Mouse (Mus musculus): ENCODE measurements around the gene Tmem145.
"Not testable (repeated sequence)": the region's sequence is repeated elsewhere in the genome, so short reads cannot be mapped to it uniquely, and the experiment has no call there.

Gene Tmem145

DNA sequence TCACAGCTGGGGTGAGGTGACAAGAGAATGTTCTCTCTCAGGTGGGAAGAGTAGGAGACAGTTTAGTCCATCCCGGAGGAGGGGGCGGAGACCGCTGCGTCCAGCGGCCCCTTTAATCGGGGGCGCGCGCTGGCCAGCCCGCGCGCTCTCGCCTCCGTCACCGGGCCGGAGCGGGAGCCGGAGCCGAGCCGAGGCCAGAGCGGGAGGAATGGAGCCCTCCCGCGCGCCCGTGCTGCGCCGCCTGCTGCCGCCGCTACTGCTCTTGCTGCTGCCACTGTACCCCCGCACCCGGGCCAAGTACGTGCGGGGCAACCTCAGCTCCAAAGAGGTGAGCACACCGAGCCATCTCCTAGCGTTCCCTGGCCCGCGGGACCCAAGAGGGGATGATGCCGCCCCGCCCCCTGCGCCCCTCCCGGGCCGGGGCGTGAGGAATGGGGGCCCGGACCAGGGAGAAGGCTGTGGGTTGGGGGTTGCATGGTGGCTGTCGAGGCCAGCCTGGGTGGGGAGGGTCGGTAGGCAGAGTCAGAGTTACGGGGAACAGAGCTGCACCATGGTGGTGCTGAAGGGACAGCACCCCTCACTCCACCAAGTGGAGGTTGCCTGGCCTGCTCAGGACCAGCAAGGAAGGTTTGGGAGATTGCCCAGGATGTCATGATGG lies at the start of gene Tmem145:
Gene Tmem145 (plus strand): TSS at position 151 of the 658 bp plus-strand sequence.
- DNase-seq (ENCODE audit: extremely low spot score): peak; percentile 75

DNA sequence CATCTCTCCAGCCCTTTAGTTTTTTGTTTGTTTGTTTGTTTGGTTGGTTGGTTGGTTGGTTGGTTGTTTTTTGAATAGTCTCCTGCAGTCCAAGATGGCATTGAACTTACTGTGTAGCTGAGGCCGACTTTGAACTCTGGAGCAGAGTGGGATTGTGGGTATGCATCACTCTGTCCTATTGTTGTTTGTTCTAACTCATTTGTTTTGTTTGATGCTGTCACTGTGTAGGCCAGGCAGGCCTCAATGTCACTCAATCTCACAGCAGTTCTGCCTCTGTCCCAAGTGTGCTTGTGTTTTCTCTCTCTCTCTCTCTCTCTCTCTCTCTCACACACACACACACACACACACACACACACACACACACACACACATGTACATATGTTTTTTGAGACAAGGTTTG lies 44.0 kb upstream of the Tmem145 start:
- DNase-seq (ENCODE audit: extremely low spot score): no peak

DNA sequence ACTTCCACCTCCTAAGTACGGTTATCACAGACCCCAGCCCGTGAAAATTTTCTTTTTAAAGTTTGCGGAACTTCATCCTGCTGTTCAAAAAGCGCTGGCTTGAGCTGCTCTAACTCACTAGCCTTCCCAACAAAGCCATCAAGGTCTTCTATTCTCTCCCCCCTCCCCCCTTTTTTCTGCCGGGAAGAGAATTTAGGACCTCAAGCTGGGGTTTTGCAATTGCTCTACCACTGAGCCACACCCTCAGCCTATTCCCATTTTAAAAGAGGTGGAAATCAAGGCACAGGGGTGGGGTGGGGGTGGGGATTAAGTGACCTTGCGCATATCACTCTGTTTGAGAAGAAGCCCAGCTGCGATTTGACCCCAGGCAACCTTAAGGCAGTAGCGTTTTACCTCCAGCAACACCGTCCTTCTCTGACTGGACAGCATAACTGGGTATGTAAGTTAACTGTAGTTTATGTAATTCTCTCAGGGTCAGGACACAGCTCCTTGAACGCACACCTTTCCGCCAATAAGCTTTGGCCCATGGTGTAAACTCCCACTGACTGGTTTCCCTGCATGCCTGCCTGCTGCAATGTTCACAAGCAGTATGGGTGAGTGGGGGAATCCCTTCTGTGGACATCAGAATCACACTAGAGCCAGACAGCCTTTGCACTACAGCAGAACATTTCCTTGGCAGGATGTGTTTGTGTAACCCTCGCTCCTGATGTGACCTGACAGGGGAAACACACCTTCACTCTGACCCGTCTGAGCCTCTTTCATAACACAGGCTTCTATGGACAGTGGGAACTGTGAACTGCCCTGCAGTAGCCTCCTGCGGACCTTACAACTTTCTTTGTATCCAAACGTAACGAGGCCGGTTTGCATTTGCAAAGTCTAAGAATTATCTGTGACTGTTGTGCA lies 41.7 kb upstream of the Tmem145 start:
- DNase-seq (ENCODE audit: extremely low spot score): no peak

DNA sequence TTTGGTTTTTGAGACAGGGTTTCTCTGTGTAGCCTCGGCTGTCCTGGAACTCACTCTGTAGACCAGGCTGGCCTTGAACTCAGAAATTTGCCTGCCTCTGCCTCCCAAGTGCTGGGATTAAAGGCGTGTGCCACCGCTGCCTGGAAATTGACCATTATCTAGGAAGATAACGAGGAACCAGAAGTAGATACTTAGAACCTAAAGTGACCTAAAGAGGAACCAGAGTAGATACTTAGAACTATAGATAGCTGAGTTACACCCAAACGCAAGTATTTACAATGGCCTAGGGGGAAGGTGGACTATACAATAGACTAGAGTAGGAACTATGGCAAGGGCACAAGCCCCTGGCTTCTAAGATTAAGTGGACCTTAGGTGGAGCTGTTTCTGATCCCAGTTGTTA lies 40.2 kb upstream of the Tmem145 start:
- not testable (repeated sequence) for DNase-seq (ENCODE audit: extremely low spot score)

DNA sequence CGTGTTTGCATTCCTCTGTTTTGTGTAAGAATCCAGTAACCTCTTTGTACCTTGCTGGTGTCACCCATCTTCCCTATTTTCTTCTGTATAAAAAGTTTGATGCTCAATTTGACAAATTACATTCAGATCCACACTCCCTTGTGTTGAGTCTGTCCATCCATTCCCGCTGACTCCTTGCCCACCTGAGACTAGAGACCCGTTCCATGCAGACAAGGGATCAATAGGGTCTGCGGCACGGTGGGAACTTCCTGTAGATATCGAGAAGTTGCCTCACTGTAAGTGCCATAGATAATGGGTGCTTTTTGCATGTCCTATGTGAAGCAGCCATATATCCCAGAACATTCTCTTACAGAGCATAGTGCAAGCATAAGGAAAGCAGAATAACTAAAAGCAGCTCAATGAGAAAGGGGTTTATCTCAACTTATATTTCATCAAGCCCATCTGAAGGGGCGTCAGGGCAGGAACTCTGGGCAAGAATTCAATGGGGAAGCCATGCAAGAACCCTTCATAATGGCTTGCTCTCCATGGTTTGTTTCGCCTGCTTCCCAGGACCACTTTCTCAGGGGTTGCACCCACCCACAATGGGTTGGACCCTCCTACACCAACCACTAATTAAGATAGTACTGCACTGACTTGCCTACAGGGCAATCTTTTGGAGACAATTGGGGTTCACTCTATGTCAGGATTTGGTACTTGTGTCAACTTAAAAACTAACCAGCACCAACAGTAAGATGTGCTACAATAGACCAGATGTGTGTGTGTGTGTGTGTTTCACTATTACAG lies 39.5 kb upstream of the Tmem145 start:
- no peak for DNase-seq (ENCODE audit: extremely low spot score)

DNA sequence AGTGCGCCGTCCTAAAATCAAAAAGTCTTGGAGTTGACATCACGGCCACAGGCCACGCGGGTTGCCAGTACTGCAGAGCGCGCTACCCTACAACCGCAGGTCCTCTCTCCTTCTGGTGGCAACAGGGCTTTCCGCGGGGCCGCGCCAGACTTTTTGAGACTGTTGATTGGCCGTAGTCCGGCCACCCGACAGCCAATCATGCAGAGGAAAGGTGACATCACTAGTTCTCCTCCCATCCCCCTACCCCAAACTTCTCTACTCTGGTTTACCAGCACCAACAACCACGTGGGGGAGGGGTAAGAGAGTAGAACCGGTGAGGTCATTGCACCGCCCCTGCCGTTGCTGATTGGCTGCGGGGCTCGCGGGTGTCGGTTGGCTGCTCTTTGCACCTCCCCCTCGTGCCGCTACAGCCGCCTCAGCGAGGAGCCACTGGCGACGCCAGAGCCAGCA lies 38.6 kb upstream of the Tmem145 start, which contains the start of gene Cic:
Gene Cic (plus strand): TSS at position 404 of the 450 bp plus-strand sequence.
- DNase-seq (ENCODE audit: extremely low spot score): peak; percentile 100

DNA sequence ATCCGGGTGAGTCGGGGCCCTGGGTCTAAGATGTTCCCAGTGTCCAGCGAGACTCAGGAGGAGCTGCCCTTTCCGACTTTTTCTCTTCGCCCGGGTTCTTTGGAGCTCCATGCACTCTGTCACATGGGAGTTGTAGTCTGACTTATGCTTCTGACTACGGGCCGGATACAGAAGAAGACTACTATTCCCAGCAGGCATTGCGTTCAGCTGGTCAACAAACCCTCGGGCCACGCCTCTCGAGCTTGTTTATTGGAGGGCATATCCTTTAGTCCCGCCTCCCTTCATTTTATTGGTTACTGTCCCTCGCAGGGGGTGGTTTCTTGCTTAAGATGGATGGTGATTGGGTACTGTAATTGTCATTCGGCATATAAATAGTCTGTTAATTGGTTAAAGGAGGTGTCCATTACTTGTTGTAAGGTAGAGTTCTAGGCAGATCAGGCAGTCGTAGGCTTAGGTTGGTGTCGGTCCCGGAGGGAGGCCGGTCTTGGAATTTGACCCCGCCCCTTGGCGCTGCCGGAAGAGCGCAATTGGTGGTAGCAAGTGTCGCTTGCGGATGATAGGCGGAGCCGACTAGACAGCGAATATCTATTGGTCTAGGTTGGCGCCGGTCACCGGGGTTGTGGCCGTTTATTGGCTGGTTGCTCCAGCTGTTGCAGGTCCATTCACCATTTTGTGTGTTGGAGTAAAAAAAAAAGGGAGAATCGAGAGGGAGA lies 38.0 kb upstream of the Tmem145 start:
- peak; percentile 98 for DNase-seq (ENCODE audit: extremely low spot score)

DNA sequence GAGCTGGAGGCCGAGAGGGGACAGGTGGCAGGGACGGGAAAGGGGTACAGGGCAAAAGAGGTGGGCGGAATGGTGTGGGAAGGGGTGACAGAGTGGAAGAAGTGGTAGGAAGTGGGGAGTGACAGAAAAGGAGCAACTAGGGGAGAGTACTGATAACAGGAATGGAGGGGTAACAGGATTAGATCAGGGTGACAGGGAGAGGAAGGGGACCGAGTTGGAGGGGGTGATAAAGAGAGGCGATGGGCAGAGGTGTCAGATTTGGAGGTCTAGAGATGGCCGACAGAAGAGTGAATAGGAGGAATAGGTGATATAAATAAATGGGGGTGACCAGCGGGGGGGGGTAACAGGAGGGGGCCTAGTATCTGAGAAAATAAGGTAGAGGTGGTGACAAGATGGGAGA lies 37.3 kb upstream of the Tmem145 start:
- no peak for DNase-seq (ENCODE audit: extremely low spot score)

DNA sequence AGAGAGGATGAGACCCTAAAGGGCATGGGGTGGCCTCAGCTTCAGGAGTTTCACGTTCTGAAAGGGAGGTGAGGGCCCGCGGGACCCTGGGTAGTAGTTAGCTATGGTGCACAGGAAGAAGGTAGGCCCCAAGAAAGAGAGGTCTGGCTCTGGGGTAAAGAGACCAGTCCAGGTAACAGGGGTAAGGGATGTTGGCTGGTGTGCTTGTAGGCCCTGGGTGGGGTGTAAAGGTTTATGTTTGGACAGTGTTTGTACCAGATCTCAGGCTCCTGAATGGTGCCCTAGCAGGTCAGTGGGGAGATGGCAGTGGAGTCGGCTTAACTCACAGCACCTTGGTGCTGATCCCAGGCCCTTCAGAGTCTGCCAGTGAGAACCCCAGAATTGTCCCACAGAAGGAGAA lies 36.9 kb upstream of the Tmem145 start:
- no peak for DNase-seq (ENCODE audit: extremely low spot score)

DNA sequence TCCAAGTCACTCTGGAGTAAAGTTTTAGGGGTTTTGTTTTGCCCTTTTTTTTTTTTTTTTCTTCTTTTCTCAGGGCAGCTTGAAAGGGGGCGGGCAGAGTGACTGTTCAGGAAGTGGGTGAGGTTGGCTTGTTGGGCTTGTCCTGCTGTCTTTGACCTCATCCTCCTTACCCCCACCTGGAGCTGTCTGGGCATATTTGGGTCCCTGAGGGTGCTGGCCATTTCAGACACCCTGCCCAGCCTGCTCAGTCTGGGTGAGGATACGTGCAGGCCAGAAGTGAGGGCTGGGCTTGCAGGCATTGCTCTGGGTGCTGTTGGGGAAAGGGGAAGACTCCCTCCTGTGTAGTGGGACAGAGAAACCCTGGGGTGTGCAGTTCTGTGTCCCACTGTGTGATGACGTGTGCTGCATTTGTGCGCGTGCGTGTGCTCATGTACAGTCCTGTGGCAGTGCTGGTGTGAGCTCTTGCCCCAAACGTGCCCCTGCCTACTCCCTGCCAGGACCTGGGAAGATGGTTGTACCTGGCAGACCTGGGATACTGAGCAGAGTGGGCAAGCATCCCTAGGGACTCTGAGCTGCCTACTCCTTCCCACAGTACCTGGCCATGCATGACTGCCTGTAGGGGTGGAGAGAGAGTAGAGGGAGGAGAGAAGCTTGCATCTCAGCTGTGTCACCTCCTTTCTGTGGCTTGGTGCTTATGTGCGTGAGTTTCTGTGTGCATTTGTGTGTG lies 36.2 kb upstream of the Tmem145 start:
- DNase-seq (ENCODE audit: extremely low spot score): no peak

DNA sequence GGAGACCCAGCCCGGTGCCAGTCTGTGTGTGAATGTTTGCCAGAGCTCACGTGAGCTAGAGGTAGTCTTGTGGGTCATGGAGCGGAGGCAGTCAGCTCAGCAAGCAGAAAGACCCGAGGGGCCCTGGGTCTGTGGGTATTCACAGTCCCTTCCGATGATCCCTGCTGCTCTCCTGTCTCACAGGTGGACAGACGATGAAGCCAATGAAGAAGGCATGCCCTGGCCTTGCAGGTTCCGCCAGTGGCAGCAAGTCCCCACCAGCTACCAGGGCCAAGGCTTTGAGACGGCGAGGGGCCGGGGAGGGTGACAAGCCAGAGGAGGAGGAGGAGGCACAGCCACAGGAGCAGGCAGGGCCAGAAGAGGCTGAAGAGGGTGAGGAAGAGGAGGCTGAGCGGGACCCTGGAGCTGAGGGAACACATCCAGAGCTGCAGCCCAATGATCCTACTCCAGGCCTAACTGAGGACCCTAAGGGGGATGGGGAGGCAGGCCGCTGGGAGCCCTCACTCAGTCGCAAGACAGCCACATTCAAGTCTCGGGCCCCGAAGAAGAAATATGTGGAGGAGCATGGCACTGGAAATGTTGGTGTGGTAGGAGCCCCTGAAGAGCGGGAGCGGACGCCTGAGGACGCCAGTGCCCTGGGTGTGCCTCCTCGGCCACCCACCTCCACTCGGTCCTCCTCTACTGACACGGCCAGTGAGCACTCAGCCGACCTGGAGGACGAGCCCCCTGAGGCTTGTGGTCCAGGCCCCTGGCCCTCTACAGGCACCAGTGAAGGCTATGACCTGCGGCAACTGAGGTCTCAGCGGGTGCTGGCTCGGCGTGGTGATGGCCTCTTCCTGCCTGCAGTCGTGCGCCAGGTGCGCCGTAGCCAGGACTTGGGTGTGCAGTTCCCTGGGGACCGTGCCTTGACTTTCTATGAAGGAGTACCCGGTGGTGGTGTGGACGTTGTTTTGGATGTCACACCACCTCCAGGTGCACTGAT lies 35.0 kb upstream of the Tmem145 start:
- DNase-seq (ENCODE audit: extremely low spot score): no peak

DNA sequence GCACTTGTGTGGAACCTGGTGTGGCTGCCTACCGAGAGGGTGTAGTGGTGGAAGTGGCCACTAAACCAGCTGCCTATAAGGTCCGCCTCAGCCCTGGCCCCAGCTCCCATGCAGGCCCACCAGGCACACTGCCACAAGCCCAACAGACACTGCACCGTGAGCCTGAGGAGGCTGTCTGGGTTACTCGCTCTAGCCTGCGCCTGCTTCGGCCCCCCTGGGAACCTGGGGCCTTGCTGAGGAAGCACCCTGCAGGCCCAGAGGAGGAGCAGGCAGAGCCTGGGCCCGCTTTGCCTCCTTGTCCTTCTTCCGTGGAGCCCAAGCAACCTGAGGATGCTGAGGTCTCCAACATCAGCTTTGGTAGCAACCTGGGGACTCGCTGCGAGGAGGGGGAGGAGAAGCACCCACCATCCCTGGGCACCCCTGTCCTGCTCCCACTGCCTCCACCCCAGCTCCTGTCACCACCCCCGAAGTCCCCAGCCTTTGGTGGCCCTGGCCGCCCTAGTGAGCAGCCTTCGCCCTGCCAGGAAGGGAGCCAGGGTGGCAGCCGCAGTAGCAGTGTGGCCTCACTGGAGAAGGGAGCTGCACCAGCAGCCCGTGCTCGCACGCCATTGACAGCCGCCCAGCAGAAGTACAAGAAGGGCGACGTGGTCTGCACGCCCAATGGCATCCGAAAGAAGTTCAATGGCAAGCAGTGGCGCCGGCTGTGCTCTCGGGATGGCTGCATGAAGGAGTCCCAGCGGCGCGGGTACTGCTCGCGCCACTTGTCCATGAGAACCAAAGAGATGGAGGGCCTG lies 34.1 kb upstream of the Tmem145 start:
- DNase-seq (ENCODE audit: extremely low spot score): no peak

DNA sequence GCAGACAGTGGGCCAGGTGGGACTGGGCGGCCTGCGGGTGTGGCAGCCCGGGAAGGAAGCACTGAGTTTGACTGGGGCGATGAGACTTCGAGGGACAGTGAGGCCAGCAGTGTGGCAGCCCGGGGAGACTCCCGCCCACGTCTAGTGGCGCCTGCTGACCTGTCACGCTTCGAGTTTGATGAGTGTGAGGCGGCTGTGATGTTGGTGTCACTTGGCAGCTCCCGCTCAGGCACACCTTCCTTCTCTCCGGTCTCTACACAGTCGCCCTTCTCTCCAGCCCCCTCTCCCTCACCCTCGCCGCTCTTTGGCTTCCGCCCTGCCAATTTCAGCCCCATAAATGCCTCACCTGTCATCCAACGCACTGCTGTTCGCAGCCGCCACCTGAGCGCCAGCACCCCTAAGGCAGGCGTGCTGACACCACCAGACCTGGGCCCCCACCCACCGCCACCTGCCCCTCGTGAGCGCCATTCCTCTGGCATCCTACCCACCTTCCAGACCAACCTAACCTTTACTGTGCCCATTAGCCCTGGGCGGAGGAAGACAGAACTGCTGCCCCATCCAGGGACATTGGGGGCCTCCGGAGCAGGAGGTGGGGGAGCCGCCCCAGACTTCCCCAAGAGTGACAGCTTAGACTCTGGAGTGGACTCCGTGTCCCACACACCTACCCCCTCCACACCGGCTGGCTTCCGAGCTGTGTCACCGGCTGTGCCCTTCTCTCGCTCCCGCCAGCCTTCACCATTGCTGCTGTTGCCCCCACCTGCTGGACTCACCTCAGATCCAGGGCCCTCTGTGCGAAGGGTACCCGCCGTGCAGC lies 33.3 kb upstream of the Tmem145 start:
- DNase-seq (ENCODE audit: extremely low spot score): no peak

DNA sequence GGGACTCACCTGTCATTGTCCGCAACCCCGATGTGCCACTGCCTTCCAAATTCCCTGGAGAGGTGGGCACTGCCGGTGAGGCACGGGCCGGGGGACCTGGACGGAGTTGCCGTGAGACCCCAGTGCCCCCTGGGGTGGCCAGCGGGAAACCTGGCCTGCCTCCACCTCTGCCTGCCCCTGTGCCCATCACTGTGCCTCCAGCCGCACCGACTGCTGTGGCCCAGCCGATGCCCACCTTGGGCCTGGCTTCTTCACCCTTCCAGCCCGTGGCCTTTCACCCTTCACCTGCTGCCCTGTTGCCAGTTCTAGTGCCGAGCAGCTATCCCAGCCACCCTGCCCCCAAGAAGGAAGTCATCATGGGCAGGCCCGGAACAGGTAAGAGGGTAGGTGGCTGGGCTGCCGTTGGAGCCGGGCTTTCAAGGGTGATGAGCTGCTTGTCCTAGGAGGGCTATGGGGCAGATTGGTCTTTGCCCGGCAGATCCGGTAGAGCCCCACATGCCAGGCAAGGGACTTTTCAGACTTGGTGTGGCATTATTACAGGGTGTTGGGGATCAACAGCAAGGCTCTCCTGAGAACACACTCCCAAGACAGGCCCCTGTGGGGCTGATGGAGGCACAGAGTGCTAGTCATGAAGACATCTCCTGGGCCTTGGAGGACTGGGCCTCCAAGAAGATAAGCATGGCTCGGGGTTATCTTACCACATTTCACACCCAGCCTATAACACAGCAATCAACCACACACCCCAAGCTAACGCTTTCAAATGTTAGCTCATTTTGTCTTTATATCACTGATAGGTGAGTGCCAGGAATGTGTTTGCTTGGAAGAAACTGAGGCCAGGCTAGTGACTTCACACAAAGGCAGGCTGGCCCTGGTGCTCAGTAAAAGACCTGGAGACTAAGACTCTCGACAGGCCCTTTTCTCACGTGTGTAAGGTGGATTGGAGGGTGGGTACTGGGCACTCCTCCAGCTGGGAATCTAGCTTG lies 32.4 kb upstream of the Tmem145 start:
- DNase-seq (ENCODE audit: extremely low spot score): no peak

DNA sequence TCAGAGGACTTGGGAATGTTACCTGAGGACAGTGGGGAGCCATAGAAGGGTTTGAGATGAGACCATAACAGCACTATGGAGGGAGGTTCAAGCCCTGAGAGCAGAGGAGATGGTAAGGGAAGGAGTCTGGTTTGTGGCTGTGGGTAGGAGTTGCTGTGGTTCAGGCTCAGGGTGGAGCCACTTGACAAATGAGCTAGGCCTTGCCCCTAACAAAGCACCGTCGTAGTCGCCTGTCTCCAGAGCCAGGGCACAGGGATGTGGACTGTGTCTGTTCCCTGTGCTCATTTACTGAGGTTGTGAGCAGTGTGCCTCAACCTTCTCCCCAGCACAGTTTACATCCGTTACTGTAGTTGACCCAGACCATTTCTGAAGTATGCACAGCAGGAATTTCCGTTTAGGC lies 31.3 kb upstream of the Tmem145 start:
- DNase-seq (ENCODE audit: extremely low spot score): no peak

DNA sequence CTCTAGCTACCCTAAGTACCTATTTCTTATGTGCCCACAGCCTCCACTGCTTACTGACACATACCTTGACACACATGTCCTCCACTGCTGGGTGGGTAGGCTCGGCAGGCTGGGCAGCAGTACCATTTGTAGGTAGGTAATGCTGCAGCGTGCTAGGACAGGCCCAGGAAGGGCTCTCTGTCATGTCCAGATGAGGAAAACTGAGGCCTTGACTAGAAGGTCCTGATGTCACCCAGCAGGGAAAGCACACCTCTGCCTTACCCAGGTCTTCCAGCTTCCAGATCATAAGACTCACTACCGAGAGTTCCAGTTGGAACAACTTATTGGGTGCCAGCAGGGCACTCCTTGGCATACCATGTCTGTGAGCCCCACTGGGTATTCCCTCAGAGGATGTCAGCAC lies 30.9 kb upstream of the Tmem145 start:
- DNase-seq (ENCODE audit: extremely low spot score): no peak

Data from embryo, embryonic 9.5 days (tissue).